Mouse (Mus musculus) midbrain, embryonic 10.5 days (tissue): ENCODE data around the gene Numa1. TPM values are rescaled to one million over a fixed set of nuclear protein-coding genes. Genes with fewer than 3 reads are reported as not detected.
"Not testable (repeated sequence)": the region's sequence is repeated elsewhere in the genome, so short reads cannot be mapped to it uniquely, and the experiment has no call there.

Source experiments
- DNase-seq: peaks from one replicate; pipeline ENCODE4 v3.0.0-alpha.2; 2017; ENCODE audit warnings: low spot score
- H3K27ac ChIP-seq: fragments of 300-500 bp; sonication (generic); replicated peaks from 2 replicates; pipeline ENCODE4 v1.5.1; 2016; ENCODE audit warnings: mild to moderate bottlenecking
- H3K27me3 ChIP-seq: fragments of 300-500 bp; sonication (generic); 2 replicates; pipeline ENCODE4 v1.6.1; 2016; ENCODE audit warnings: low read depth, mild to moderate bottlenecking; ENCODE audit not compliant: poor library complexity, severe bottlenecking
- H3K36me3 ChIP-seq: fragments of 300-500 bp; sonication (generic); 2 replicates; pipeline ENCODE4 v1.6.1; 2016; ENCODE audit warnings: mild to moderate bottlenecking, moderate library complexity
- H3K4me1 ChIP-seq: fragments of 300-500 bp; sonication (generic); 2 replicates; pipeline ENCODE4 v1.6.1; 2016
- H3K4me3 ChIP-seq: fragments of 300-500 bp; sonication (generic); 2 replicates; pipeline ENCODE4 v1.5.1; 2016; ENCODE audit warnings: mild to moderate bottlenecking, moderate library complexity
- H3K9me3 ChIP-seq: fragments of 300-500 bp; sonication (generic); replicated peaks from 2 replicates; pipeline ENCODE4 v1.6.1; 2016; ENCODE audit warnings: mild to moderate bottlenecking
- WGBS: fragments of 180-500 bp; shearing (Covaris S2); methylation state at CpG from one replicate; pipeline ENCODE4 v1.1.7; 2016; 5-methylcytosine and 5-hydroxymethylcytosine counted together
- polyA plus RNA-seq: library from polyadenylated mRNA; unstranded; fragments of >200 nt; fragmentation: Nextera tagmentation; extraction: Ambion mirVana; gene quantifications from 2 replicates; pipeline ENCODE4 v1.2.1, GENCODE M21; 2016

The Numa1 gene
- polyA plus RNA-seq, 1 experiment from 2014 or later = 76.9 TPM

- Histone ChIP-seq H3K4me3 (no peak overlapping the region), H3K27me3 (no peaks in the 10 kb centered on the region), H3K27ac (0 out of 2 replicates have a peak overlapping the region, but pooled peaks have one; percentile 53), H3K9me3 (no peaks in the 10 kb centered on the region), H3K36me3 (peaks cover 100% of the 10 kb centered on the region), H3K4me1 (no peaks in the 10 kb centered on the region)
- DNase-seq = no peak
- 93% methylated on average over 26 of the region's 26 CpGs for WGBS
Measured at GRCm38 (mm10) chr7:102000921-102001630, 67.2 kb downstream of the Numa1 start.

GRCm38 (mm10) chr7:102006520-102006919, 72.6 kb downstream of the Numa1 start:
- Histone ChIP-seq H3K27ac (no peak overlapping the region), H3K4me1 (no peaks in the 10 kb centered on the region), H3K4me3 (no peak overlapping the region), H3K36me3 (peaks cover 100% of the 10 kb centered on the region), H3K27me3 (no peaks in the 10 kb centered on the region), H3K9me3 (no peaks in the 10 kb centered on the region)
- DNase-seq = no peak
- WGBS = 92% methylated on average over 1 of the region's 1 CpGs

GRCm38 (mm10) chr7:102011855-102012254, 77.9 kb downstream of the Numa1 start:
- Histone ChIP-seq H3K36me3 (peaks cover 100% of the 10 kb centered on the region), H3K27ac (no peak overlapping the region), H3K4me1 (no peaks in the 10 kb centered on the region), H3K4me3 (no peak overlapping the region), H3K9me3 (no peaks in the 10 kb centered on the region), H3K27me3 (no peaks in the 10 kb centered on the region)
- WGBS = 92% methylated on average over 9 of the region's 9 CpGs
- no peak for DNase-seq

DNA sequence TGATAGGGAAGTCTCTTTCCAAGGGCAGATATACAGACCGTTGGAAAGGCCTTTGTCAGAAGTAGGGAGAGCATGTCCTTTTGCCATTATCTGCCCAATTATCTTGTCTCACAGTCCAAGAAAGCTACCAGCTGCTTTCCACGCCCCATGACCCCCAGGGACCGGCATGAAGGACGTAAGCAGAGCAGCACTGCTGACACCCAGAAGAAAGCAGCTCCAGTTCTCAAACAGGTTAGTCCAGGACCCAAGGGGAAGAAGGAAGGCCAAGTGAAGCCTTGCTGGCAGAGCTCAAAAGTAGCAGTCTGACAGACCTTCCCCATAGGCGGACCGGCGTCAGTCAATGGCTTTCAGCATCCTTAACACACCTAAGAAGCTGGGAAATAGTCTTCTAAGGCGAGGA, 79.5 kb downstream of the Numa1 start:
- 92% methylated on average over 8 of the region's 8 CpGs for WGBS
- H3K9me3 ChIP-seq = no peaks in the 10 kb centered on the region
- peaks cover 100% of the 10 kb centered on the region for H3K36me3 ChIP-seq
- H3K4me3 ChIP-seq = no peak overlapping the region
- no peak overlapping the region for H3K27ac ChIP-seq
- H3K27me3 ChIP-seq = no peaks in the 10 kb centered on the region
- no peak for DNase-seq
- no peaks in the 10 kb centered on the region for H3K4me1 ChIP-seq

GRCm38 (mm10) chr7:102014995-102015394, 81.1 kb downstream of the Numa1 start:
- DNase-seq = no peak
- Histone ChIP-seq H3K4me1 (no peaks in the 10 kb centered on the region), H3K36me3 (peaks cover 100% of the 10 kb centered on the region), H3K4me3 (no peak overlapping the region), H3K27ac (no peak overlapping the region), H3K27me3 (no peaks in the 10 kb centered on the region), H3K9me3 (no peaks in the 10 kb centered on the region)
- 98% methylated on average over 2 of the region's 2 CpGs for WGBS

DNA sequence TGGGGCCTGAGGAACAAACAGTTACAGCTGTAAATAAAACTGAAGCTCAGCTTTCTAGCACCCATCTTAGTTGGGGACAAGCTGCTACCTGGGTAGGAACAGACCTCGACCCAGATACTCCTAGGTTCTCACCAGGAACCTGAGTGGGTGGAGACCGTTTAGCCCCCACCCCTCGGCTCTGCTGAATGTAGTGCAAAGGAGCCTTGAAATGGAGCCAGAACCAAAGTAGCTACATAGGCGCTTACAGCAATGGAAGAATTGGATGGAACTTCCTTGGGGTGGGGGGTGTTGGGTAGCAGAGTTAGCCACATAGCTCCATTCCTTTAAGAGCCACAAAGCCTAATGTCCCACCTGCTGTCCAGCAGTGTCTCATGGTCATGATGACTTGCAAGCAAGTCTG, 83.0 kb downstream of the Numa1 start:
- Histone ChIP-seq H3K27me3 (no peaks in the 10 kb centered on the region), H3K36me3 (peaks cover 99% of the 10 kb centered on the region), H3K4me3 (no peak overlapping the region), H3K27ac (no peak overlapping the region), H3K4me1 (no peaks in the 10 kb centered on the region), H3K9me3 (no peaks in the 10 kb centered on the region)
- no peak for DNase-seq
- 84% methylated on average over 4 of the region's 4 CpGs for WGBS

DNA sequence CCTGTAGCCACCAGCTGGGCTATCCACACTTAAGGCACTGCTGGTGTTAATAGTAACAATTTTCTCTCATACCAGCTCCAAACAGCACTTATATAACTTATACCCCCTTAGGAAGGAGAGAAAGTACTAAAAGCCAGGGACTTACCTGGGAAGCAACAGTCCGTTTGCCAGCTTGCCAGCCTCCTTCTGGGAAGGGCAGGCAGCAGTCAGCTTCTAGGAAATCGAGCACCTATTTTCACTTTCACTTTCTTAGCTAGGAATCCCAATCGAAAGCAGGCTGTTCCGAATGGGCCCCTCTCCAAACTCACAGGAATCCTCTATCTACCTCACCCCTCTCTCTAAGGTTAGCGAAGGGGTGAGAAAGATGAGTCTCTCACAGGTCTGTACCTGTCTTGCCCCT, 83.5 kb downstream of the Numa1 start:
- Histone ChIP-seq H3K4me3 (no peak overlapping the region), H3K27ac (no peak overlapping the region), H3K4me1 (no peaks in the 10 kb centered on the region), H3K36me3 (peaks cover 99% of the 10 kb centered on the region), H3K9me3 (no peaks in the 10 kb centered on the region), H3K27me3 (no peaks in the 10 kb centered on the region)
- no peak for DNase-seq
- WGBS = 92% methylated on average over 5 of the region's 5 CpGs

- WGBS = 84% methylated on average over 7 of the region's 7 CpGs
- Histone ChIP-seq H3K36me3 (peaks cover 99% of the 10 kb centered on the region), H3K27me3 (no peaks in the 10 kb centered on the region), H3K9me3 (no peaks in the 10 kb centered on the region), H3K4me1 (no peaks in the 10 kb centered on the region), H3K4me3 (no peak overlapping the region), H3K27ac (no peak overlapping the region)
- no peak for DNase-seq
Measured at GRCm38 (mm10) chr7:102018034-102018433, 84.1 kb downstream of the Numa1 start.

DNA sequence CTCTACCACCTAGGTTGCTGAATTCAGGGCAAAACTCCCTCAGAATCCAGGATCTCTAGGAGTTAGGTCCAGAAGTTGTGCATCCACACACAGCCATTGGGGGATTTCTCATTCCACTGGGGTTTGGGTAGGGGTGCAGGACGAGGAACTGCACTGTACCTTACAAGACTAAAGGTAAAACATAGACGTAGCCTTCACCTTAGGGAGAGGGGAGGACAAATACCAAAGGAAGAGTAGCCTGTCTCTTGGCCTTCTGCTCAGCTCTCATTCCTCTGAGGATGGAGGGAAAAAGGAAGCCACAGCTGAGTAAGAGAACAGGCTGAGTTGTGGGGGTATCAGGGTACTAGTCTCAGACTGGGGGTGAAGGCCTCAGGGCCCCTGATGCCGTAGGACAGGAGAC, 84.7 kb downstream of the Numa1 start, which contains the start of gene Il18bp:
TSS of gene Il18bp (minus strand) at position 101 of the 400 bp plus-strand sequence.
- no peak within 1 kb of the TSS for H3K4me3 ChIP-seq
- no peaks in the 10 kb centered on the region for H3K9me3 ChIP-seq
- H3K27ac ChIP-seq = no peak within 1 kb of the TSS
- WGBS = 92% methylated on average over 3 of the region's 3 CpGs
- no peaks in the 10 kb centered on the region for H3K4me1 ChIP-seq
- no peaks in the 10 kb centered on the region for H3K27me3 ChIP-seq
- DNase-seq = no peak
- peaks cover 99% of the 10 kb centered on the region for H3K36me3 ChIP-seq

DNA sequence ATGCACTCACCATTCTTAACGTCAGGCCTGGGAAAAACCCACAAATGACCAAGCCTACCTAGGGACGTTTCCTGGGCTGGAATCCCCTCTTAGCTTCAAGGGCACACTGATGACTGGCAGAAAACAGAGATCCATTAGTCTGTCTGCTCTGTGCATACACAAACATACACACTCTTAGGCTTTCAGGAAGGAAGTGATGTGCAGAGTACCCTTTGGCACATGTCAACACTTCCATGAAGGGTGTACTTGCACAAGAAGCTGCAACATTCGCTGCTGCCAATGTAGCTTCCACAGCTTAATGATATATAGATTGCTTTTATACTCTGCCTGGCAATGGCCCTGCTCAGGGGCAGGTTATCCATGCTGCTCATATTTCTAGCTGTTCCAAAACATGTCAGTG, 85.5 kb downstream of the Numa1 start:
- Histone ChIP-seq H3K4me1 (no peaks in the 10 kb centered on the region), H3K27me3 (no peaks in the 10 kb centered on the region), H3K27ac (no peak overlapping the region), H3K36me3 (peaks cover 99% of the 10 kb centered on the region), H3K9me3 (no peaks in the 10 kb centered on the region), H3K4me3 (no peak overlapping the region)
- WGBS = 76% methylated on average over 3 of the region's 3 CpGs
- DNase-seq = no peak

DNA sequence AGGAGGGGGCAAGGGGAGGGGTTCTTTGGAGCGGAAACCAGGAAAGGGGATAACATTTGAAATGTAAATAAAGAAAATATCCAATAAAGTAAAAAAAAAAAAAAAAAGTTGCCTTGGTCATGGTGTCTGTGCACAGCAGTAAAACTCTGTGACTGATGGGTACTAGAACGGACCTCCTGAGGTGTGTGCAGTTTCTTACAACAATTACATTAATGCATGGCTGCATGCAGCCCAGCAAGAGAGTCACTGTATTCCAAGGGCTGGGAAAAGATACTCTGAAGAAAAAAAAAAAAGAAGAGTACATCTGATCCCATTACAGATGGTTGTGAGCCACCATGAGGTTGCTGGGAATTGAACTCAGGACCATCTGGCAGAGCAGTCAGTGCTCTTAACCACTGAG, 87.0 kb downstream of the Numa1 start:
- peaks cover 98% of the 10 kb centered on the region for H3K36me3 ChIP-seq
- not testable (repeated sequence) for H3K4me1 ChIP-seq, H3K27ac ChIP-seq, DNase-seq, H3K4me3 ChIP-seq, H3K27me3 ChIP-seq, H3K9me3 ChIP-seq
- 87% methylated on average over 2 of the region's 2 CpGs for WGBS

DNA sequence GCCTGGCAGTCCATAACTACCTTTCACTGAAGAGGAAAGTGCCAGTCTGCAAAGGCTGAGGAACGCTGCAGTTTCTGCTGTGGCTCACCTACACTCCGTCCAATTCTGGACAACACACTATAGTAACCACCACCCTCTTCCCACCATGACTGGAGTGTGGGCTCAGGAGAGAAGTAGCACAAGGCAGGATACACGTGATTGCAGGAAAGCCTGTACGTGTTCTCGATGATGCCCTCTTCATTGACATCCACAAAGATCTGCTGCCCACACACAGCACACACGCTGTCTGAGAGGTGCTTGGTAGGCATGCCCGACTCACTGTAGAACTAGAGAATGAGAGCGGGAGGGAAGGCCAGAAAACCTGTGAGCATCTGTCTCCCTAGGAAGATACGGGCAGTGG, 89.9 kb downstream of the Numa1 start:
- no peaks in the 10 kb centered on the region for H3K9me3 ChIP-seq
- peaks cover 96% of the 10 kb centered on the region for H3K36me3 ChIP-seq
- no peak overlapping the region for H3K27ac ChIP-seq
- H3K27me3 ChIP-seq = no peaks in the 10 kb centered on the region
- H3K4me1 ChIP-seq = no peaks in the 10 kb centered on the region
- WGBS = 95% methylated on average over 9 of the region's 9 CpGs
- no peak overlapping the region for H3K4me3 ChIP-seq
- DNase-seq = no peak

DNA sequence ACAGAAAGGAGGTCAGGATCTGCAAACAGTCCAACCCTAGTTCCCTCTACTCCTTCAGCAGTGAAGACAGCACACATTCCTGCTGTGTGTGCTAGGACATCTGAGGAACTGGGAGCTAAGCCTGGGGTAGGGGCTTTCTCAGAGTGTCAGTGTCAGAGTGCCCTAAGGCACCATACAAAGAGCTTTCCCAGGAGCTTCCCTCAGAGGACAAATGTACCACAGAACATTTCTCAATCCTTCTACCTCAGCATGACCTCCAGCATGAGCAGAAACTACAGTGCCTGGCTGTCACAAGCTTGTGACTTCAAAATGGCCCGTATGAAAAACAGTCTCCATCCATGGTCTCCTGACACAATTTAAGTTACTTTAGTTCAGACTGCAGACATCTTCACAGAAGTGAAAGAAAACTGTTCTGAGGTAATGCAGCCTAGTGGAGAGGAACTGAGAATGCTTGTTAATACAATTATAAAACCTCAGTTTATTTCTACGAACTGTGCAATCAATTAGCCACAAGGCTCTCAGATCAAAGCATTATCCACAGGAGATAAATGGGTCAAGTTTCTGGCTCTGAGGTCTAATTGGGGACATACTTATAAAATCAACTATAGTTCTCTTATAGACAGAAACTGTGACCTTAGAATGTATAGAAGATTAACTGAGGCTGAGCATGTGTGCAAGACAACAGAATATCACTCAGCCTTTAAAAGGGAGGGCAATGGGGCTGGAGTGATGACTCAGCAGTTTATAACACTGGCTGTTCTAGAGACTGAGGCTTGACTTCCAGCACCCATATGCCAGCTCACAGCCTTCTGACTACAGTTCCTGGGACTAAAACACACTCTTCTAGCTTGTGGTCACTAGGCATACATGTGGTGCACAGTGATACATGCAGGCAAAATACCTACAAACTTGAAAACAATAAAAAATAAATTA, 91.5 kb downstream of the Numa1 start:
- Histone ChIP-seq H3K9me3 (no peaks in the 10 kb centered on the region), H3K4me1 (no peaks in the 10 kb centered on the region), H3K27me3 (no peaks in the 10 kb centered on the region), H3K27ac (no peak overlapping the region), H3K4me3 (no peak overlapping the region), H3K36me3 (peaks cover 93% of the 10 kb centered on the region)
- no peak for DNase-seq
- 93% methylated on average over 2 of the region's 2 CpGs for WGBS
